Mouse (Mus musculus): ENCODE results near the gene Zfpm1. TPM values are rescaled to one million over a fixed set of nuclear protein-coding genes. Genes with fewer than 3 reads are reported as not detected.

The Zfpm1 gene
- polyA plus RNA-seq, 1 experiment from 2014 or later = 6.1 TPM

GRCm38 (mm10) chr8:122245161-122245560 is 36.8 kb upstream of the Zfpm1 start:
- H3K9me3 ChIP-seq (ENCODE audit: control insufficient read depth, low read length) = no peaks in the 10 kb centered on the region
- no peaks in the 10 kb centered on the region for H3K36me3 ChIP-seq (ENCODE audit: control insufficient read depth, insufficient read depth, low read length)
- no peak overlapping the region for H3K9ac ChIP-seq (ENCODE audit: low read length)
- H3K4me3 ChIP-seq (ENCODE audit: control insufficient read depth in 1 of 2, insufficient read depth in 1 of 2, low read depth in 1 of 2, low read length in 2 of 2) = no peak overlapping the region
- ATAC-seq (ENCODE audit: insufficient number of reproducible peaks, insufficient read depth, low FRiP score, low read depth) = no peak
- H3K4me2 ChIP-seq (ENCODE audit: low read length) = no peak overlapping the region
- no peak overlapping the region for H3K27ac ChIP-seq (replicated peaks in 1 of 2; ENCODE audit: control insufficient read depth in 1 of 2, insufficient read depth in 1 of 2, low read depth in 2 of 2, low read length in 2 of 2)
- 76% methylated on average over 6 of the region's 6 CpGs for WGBS
- H3K4me1 ChIP-seq (ENCODE audit: control insufficient read depth in 2 of 2, insufficient read depth in 2 of 2, low read length in 2 of 2) = peaks cover 5 to 11% of the 10 kb centered on the region in 2 experiments
- no peaks in the 10 kb centered on the region for H3K27me3 ChIP-seq (ENCODE audit: control insufficient read depth, insufficient read depth, low read length)

DNA sequence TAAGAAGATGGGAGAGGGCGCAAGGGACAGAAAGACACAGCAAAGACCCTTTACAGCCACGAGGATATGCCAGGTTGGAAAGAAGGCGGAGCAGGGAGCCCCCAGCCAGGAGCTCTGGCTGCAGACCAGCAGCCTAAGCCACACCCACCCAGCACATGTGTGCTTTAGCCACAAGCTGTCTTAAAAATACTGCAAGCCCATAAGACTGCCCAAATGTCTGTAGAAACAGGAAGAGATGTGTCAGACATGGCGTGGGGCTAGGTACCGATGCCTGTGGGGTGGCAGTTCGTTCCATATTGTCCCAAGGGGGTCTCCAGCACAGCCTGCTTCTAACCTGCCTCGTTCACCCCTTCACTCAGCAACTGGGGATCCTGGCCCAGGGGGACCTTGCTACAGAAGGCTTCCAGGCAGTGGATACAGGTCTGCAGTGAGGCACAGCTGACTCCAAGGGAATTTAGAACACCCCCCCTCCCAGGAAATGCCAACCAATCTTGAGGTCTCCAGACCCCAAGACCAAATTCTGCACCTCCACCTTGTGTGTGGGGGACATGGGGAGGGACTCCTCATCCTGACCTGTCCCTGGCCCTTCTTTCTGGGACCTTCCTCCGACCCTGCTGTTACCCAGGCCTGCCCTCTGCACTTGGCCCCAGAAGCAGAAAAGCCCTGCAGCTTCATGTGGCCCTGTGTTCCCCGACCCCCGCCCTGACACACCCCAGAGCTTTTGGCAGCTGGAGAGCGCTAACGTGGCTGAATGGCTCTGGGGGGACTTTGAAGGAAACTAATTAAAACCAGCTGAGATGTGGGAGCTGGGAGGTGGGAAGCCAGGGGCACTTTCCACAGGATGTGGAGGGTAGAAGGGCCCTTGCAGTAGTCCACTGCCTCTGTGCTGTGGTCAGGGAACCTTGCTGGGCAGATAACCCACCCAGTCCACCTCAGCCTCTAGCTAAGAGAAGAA is 35.4 kb upstream of the Zfpm1 start:
- no peak for ATAC-seq (ENCODE audit: insufficient number of reproducible peaks, insufficient read depth, low FRiP score, low read depth)
- Histone ChIP-seq H3K36me3 (ENCODE audit: control insufficient read depth, insufficient read depth, low read length) (no peaks in the 10 kb centered on the region), H3K27ac (replicated peaks in 1 of 2; ENCODE audit: control insufficient read depth in 1 of 2, insufficient read depth in 1 of 2, low read depth in 2 of 2, low read length in 2 of 2) (no peak overlapping the region), H3K4me1 (ENCODE audit: control insufficient read depth in 2 of 2, insufficient read depth in 2 of 2, low read length in 2 of 2) (peaks cover 5 to 11% of the 10 kb centered on the region in 2 experiments), H3K4me2 (ENCODE audit: low read length) (no peak overlapping the region), H3K9ac (ENCODE audit: low read length) (no peak overlapping the region), H3K9me3 (ENCODE audit: control insufficient read depth, low read length) (no peaks in the 10 kb centered on the region), H3K27me3 (ENCODE audit: control insufficient read depth, insufficient read depth, low read length) (no peaks in the 10 kb centered on the region), H3K4me3 (ENCODE audit: control insufficient read depth in 1 of 2, insufficient read depth in 1 of 2, low read depth in 1 of 2, low read length in 2 of 2) (no peak overlapping the region)
- 46% methylated on average over 12 of the region's 12 CpGs for WGBS

DNA sequence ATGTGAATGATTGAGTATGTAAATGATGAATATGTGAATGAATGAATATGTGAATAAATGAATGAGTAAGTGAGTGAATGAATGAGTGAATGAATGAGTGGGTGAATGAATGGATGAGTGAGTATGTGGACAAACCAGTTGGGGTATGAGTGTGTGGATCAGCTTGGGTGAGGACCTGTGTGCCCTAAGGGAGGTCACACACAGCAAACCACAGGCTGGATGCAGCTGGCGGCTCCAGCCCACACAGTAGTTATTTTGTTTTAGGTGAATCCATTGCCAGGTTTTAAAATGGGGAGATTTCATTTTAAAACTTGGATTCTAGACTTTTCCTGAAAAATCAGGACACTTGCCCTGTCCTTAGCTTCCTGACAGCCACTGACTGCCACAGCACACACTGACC is 30.2 kb upstream of the Zfpm1 start:
- Histone ChIP-seq H3K4me1 (ENCODE audit: control insufficient read depth in 2 of 2, insufficient read depth in 2 of 2, low read length in 2 of 2) (peaks cover 5 to 6% of the 10 kb centered on the region in 2 experiments; a peak in 3 of 4 replicates), H3K9ac (ENCODE audit: low read length) (no peak overlapping the region), H3K27ac (replicated peaks in 1 of 2; ENCODE audit: control insufficient read depth in 1 of 2, insufficient read depth in 1 of 2, low read depth in 2 of 2, low read length in 2 of 2) (no peak overlapping the region), H3K4me3 (ENCODE audit: control insufficient read depth in 1 of 2, insufficient read depth in 1 of 2, low read depth in 1 of 2, low read length in 2 of 2) (no peak overlapping the region), H3K36me3 (ENCODE audit: control insufficient read depth, insufficient read depth, low read length) (no peaks in the 10 kb centered on the region), H3K27me3 (ENCODE audit: control insufficient read depth, insufficient read depth, low read length) (peaks cover 12% of the 10 kb centered on the region), H3K9me3 (ENCODE audit: control insufficient read depth, low read length) (no peaks in the 10 kb centered on the region), H3K4me2 (ENCODE audit: low read length) (no peak overlapping the region)
- WGBS = 87% methylated on average over 1 of the region's 1 CpGs
- no peak for ATAC-seq (ENCODE audit: insufficient number of reproducible peaks, insufficient read depth, low FRiP score, low read depth)

DNA sequence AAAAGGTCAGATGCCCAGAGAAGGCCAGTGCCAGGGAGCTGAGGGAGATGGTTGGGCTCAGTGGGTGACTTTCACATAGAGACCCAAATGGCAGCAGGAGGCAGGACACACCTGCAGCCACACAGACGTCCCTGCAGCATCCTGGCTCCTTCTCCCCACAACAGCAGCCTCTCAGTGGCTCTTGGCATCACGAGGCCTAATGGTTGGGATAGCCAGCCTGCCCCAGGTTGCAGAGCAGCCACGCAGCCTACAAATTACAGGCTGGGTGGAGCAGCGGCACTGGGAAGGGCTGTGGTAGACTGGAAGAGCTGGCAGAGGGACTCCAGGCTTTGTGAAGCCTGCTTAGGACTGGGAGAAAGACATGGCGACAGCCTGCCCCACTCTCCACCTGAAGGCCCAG is 29.6 kb upstream of the Zfpm1 start:
- peaks cover 5% of the 10 kb centered on the region in 2 experiments; a peak in 3 of 4 replicates for H3K4me1 ChIP-seq (ENCODE audit: control insufficient read depth in 2 of 2, insufficient read depth in 2 of 2, low read length in 2 of 2)

DNA sequence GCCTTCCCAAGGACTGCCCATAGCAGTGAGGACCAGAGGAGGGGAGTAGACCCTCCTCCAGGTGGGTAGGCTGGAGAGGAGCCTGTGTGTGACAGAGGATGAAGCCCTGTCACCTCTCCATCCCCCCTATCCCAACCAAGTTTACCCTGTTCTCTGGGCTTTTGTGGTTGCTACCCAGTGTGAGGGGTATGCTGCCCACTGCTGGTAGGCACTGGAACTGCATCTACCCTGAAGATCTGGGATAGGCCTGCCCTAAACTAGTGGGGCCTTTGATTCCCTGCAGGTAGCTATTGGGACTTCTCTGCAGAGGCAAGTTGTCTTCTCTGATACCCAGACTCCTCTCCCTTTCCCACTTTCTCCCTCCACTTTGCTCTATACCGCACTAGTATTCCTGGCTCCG is 22.6 kb upstream of the Zfpm1 start:
- Histone ChIP-seq H3K9ac (ENCODE audit: low read length) (no peak overlapping the region), H3K27me3 (ENCODE audit: control insufficient read depth, insufficient read depth, low read length) (peaks cover 17% of the 10 kb centered on the region), H3K4me2 (ENCODE audit: low read length) (no peak overlapping the region), H3K36me3 (ENCODE audit: control insufficient read depth, insufficient read depth, low read length) (no peaks in the 10 kb centered on the region), H3K4me1 (ENCODE audit: control insufficient read depth in 2 of 2, insufficient read depth in 2 of 2, low read length in 2 of 2) (peaks cover 2 to 5% of the 10 kb centered on the region in 2 experiments; a peak in 3 of 4 replicates), H3K9me3 (ENCODE audit: control insufficient read depth, low read length) (no peaks in the 10 kb centered on the region), H3K4me3 (ENCODE audit: control insufficient read depth in 1 of 2, insufficient read depth in 1 of 2, low read depth in 1 of 2, low read length in 2 of 2) (no peak overlapping the region), H3K27ac (replicated peaks in 1 of 2; ENCODE audit: control insufficient read depth in 1 of 2, insufficient read depth in 1 of 2, low read depth in 2 of 2, low read length in 2 of 2) (no peak overlapping the region)
- no peak for ATAC-seq (ENCODE audit: insufficient number of reproducible peaks, insufficient read depth, low FRiP score, low read depth)
- 61% methylated on average over 2 of the region's 2 CpGs for WGBS

More for the DNA sequence above, 29.6 kb upstream of the Zfpm1 start:
- ATAC-seq (ENCODE audit: insufficient number of reproducible peaks, insufficient read depth, low FRiP score, low read depth) = no peak
- Histone ChIP-seq H3K27me3 (ENCODE audit: control insufficient read depth, insufficient read depth, low read length) (peaks cover 12% of the 10 kb centered on the region), H3K9ac (ENCODE audit: low read length) (no peak overlapping the region), H3K27ac (replicated peaks in 1 of 2; ENCODE audit: control insufficient read depth in 1 of 2, insufficient read depth in 1 of 2, low read depth in 2 of 2, low read length in 2 of 2) (no peak overlapping the region), H3K4me3 (ENCODE audit: control insufficient read depth in 1 of 2, insufficient read depth in 1 of 2, low read depth in 1 of 2, low read length in 2 of 2) (no peak overlapping the region), H3K36me3 (ENCODE audit: control insufficient read depth, insufficient read depth, low read length) (no peaks in the 10 kb centered on the region), H3K9me3 (ENCODE audit: control insufficient read depth, low read length) (no peaks in the 10 kb centered on the region), H3K4me2 (ENCODE audit: low read length) (no peak overlapping the region)
- 66% methylated on average over 5 of the region's 5 CpGs for whole genome bisulfite sequencing

- WGBS = 67% methylated on average over 9 of the region's 9 CpGs
- ATAC-seq (ENCODE audit: insufficient number of reproducible peaks, insufficient read depth, low FRiP score, low read depth) = no peak
- no peak overlapping the region for H3K9ac ChIP-seq (ENCODE audit: low read length)
- no peak overlapping the region for H3K4me3 ChIP-seq (ENCODE audit: control insufficient read depth in 1 of 2, insufficient read depth in 1 of 2, low read depth in 1 of 2, low read length in 2 of 2)
- H3K27me3 ChIP-seq (ENCODE audit: control insufficient read depth, insufficient read depth, low read length) = peaks cover 9% of the 10 kb centered on the region
- H3K36me3 ChIP-seq (ENCODE audit: control insufficient read depth, insufficient read depth, low read length) = no peaks in the 10 kb centered on the region
- H3K4me2 ChIP-seq (ENCODE audit: low read length) = no peak overlapping the region
- peaks cover 0 to 2% of the 10 kb centered on the region in 2 experiments; a peak in 3 of 4 replicates for H3K4me1 ChIP-seq (ENCODE audit: control insufficient read depth in 2 of 2, insufficient read depth in 2 of 2, low read length in 2 of 2)
- no peaks in the 10 kb centered on the region for H3K9me3 ChIP-seq (ENCODE audit: control insufficient read depth, low read length)
- H3K27ac ChIP-seq (replicated peaks in 1 of 2; ENCODE audit: control insufficient read depth in 1 of 2, insufficient read depth in 1 of 2, low read depth in 2 of 2, low read length in 2 of 2) = no peak overlapping the region
These were observed 21.2 kb upstream of the Zfpm1 start for GRCm38 (mm10) chr8:122260755-122261154.

DNA sequence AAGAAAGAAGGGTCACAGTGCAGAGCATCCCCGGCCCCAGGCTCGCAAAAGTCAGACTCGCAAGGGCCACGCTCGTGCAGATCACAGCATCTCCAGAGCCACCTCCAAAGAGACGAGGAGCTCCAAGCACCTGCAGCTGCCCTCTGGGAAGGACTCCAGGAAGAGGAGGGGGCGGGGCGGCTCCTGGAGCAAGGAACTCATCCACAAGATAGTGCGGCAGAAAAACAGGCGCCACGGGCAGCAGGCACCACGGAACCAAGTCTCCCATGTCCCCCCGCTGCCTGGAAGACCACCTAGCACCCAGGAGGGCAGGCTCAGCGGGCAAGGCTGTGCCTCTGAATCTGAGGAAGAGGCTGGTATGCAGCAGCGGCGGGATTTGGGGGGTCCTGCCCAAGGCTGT is 19.1 kb upstream of the Zfpm1 start:
- Histone ChIP-seq H3K36me3 (ENCODE audit: control insufficient read depth, insufficient read depth, low read length) (no peaks in the 10 kb centered on the region), H3K27ac (replicated peaks in 1 of 2; ENCODE audit: control insufficient read depth in 1 of 2, insufficient read depth in 1 of 2, low read depth in 2 of 2, low read length in 2 of 2) (no peak overlapping the region), H3K4me2 (ENCODE audit: low read length) (no peak overlapping the region), H3K4me1 (ENCODE audit: control insufficient read depth in 2 of 2, insufficient read depth in 2 of 2, low read length in 2 of 2) (no peaks in the 10 kb centered on the region), H3K9me3 (ENCODE audit: control insufficient read depth, low read length) (no peaks in the 10 kb centered on the region), H3K27me3 (ENCODE audit: control insufficient read depth, insufficient read depth, low read length) (peaks cover 5% of the 10 kb centered on the region; the same call in 1 of the 2 replicates), H3K9ac (ENCODE audit: low read length) (no peak overlapping the region), H3K4me3 (ENCODE audit: control insufficient read depth in 1 of 2, insufficient read depth in 1 of 2, low read depth in 1 of 2, low read length in 2 of 2) (no peak overlapping the region)
- WGBS = 66% methylated on average over 16 of the region's 16 CpGs
- no peak for ATAC-seq (ENCODE audit: insufficient number of reproducible peaks, insufficient read depth, low FRiP score, low read depth)
